Mouse (Mus musculus): ENCODE data around the gene Lurap1. TPM values are rescaled to one million over a fixed set of nuclear protein-coding genes. Genes with fewer than 3 reads are reported as not detected.

Lurap1 gene
- 2.2 and 2.6 TPM in 2 replicates for polyA plus RNA-seq (2015; fragmentation: Nextera tagmentation; extraction: Ambion mirVana)

DNA sequence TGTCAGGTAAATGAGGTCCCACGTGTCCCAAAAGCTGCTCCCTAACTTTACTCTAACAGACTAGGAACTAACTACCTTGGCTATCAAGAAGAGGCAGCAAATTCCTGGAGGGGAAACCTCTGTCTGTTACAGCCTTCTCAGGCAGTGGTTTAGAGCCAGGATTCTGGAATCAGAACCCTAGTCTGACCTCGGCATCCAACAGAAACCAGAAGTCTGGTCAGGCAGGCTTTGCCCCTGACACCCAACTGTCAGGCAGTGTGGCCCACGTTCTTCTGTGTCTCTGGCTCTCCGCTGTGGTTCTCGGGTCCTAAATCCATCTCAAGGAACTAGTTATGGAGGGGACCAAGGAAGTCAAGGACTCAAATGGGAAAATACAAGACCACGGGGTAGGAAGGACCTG is at the start of gene Lurap1:
Gene Lurap1 (minus strand): TSS at position 101 of the 400 bp plus-strand sequence.
- WGBS: 75% methylated on average over 6 of the region's 6 CpGs
- peak within 1 kb of the TSS; percentile 75 for H3K4me3 ChIP-seq
- peak within 1 kb of the TSS; percentile 90 for H3K9ac ChIP-seq
- peak within 1 kb of the TSS; percentile 55 for H3K4me2 ChIP-seq
- H3K27ac ChIP-seq: peak within 1 kb of the TSS; percentile 87
- no peak for ATAC-seq (replicated peaks)
- H3K4me1 ChIP-seq: peaks cover 14% of the 10 kb centered on the region
- H3K36me3 ChIP-seq (replicated peaks): peaks cover 33% of the 10 kb centered on the region
- no peaks in the 10 kb centered on the region for H3K9me3 ChIP-seq
- H3K27me3 ChIP-seq (replicated peaks): no peaks in the 10 kb centered on the region

DNA sequence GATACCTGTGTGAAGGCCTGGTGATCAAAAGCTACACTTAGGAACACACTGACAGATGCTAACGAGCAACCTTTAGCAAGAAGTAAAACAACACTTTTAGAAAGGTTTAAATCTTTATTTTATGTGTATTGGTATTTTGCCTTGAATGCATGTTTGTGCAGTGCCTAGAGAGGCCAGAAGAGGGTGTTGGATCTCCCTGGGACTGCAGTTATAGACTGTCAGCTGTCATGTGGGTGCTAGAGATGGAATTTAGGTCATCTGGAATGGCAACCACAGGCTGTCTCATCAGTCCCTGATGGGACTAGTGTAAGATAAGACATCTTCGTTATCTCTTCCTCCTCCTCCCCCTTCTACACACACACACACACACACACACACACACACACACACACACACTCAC is 47.3 kb upstream of the Lurap1 start:
- no peaks in the 10 kb centered on the region for H3K27me3 ChIP-seq (replicated peaks)
- no peak overlapping the region for H3K9ac ChIP-seq
- no peak for ATAC-seq (replicated peaks)
- H3K36me3 ChIP-seq (replicated peaks): no peaks in the 10 kb centered on the region
- no peak overlapping the region for H3K4me2 ChIP-seq
- H3K4me1 ChIP-seq: no peaks in the 10 kb centered on the region
- H3K27ac ChIP-seq: no peak overlapping the region
- H3K4me3 ChIP-seq: no peak overlapping the region
- H3K9me3 ChIP-seq: no peaks in the 10 kb centered on the region
- 79% methylated on average over 2 of the region's 2 CpGs for WGBS

- Histone ChIP-seq H3K27ac (no peak overlapping the region), H3K9ac (no peak overlapping the region), H3K4me3 (no peak overlapping the region), H3K4me1 (no peaks in the 10 kb centered on the region), H3K4me2 (no peak overlapping the region), H3K27me3 (replicated peaks) (no peaks in the 10 kb centered on the region), H3K36me3 (replicated peaks) (no peaks in the 10 kb centered on the region), H3K9me3 (no peaks in the 10 kb centered on the region)
- ATAC-seq (replicated peaks): no peak
- 73% methylated on average over 9 of the region's 9 CpGs for WGBS
Observed at GRCm38 (mm10) chr4:116193583-116194383, 42.6 kb upstream of the Lurap1 start.

- Histone ChIP-seq H3K36me3 (replicated peaks) (no peaks in the 10 kb centered on the region), H3K4me2 (no peak overlapping the region), H3K27me3 (replicated peaks) (no peaks in the 10 kb centered on the region), H3K4me3 (no peak overlapping the region), H3K9ac (no peak overlapping the region), H3K4me1 (no peaks in the 10 kb centered on the region), H3K9me3 (no peaks in the 10 kb centered on the region), H3K27ac (no peak overlapping the region)
- WGBS: 79% methylated on average over 4 of the region's 4 CpGs
- no peak for ATAC-seq (replicated peaks)
Observed at GRCm38 (mm10) chr4:116192286-116192835, 41.2 kb upstream of the Lurap1 start.

DNA sequence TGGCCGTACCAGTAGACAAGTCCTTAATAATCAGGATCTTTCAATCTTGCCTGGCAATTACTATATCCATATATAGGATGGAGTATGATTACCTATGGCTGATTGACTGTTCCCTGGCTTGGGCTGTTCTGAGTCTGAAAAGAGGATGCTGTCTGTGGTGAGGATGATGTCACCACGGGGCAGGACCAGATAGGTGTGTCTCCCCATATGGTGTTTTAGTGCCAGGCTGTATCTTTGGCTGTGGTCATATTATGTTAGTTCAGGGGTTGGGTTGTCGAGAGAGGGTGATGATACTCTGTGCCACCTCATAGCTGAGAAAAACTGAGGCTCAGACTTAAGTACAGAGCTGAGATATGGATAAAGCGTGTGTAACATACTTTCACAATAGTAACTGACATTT is 33.9 kb upstream of the Lurap1 start:
- WGBS: 91% methylated on average over 4 of the region's 4 CpGs
- peaks cover 7% of the 10 kb centered on the region for H3K4me1 ChIP-seq
- H3K27me3 ChIP-seq (replicated peaks): no peaks in the 10 kb centered on the region
- H3K4me2 ChIP-seq: no peak overlapping the region
- H3K9ac ChIP-seq: no peak overlapping the region
- no peaks in the 10 kb centered on the region for H3K36me3 ChIP-seq (replicated peaks)
- no peak for ATAC-seq (replicated peaks)
- H3K27ac ChIP-seq: no peak overlapping the region
- H3K4me3 ChIP-seq: no peak overlapping the region
- H3K9me3 ChIP-seq: no peaks in the 10 kb centered on the region

- WGBS: 1% methylated on average over 12 of the region's 12 CpGs
- Histone ChIP-seq H3K36me3 (replicated peaks) (no peaks in the 10 kb centered on the region), H3K9me3 (no peaks in the 10 kb centered on the region), H3K27ac (peak overlapping the region; percentile 48; the same call in 1 of the 2 replicates), H3K4me3 (peak overlapping the region; percentile 15), H3K4me1 (peaks cover 7% of the 10 kb centered on the region), H3K9ac (no peak overlapping the region), H3K4me2 (peak overlapping the region; percentile 41), H3K27me3 (replicated peaks) (no peaks in the 10 kb centered on the region)
- no peak for ATAC-seq (replicated peaks)
Observed at GRCm38 (mm10) chr4:116182745-116183144, 31.6 kb upstream of the Lurap1 start.

- Histone ChIP-seq H3K4me2 (no peak overlapping the region), H3K4me1 (peaks cover 7% of the 10 kb centered on the region), H3K9me3 (no peaks in the 10 kb centered on the region), H3K36me3 (replicated peaks) (no peaks in the 10 kb centered on the region), H3K4me3 (no peak overlapping the region), H3K27me3 (replicated peaks) (no peaks in the 10 kb centered on the region), H3K27ac (no peak overlapping the region), H3K9ac (no peak overlapping the region)
- no peak for ATAC-seq (replicated peaks)
- WGBS: 31% methylated on average over 3 of the region's 3 CpGs
Observed at GRCm38 (mm10) chr4:116182079-116182478, 30.9 kb upstream of the Lurap1 start.

DNA sequence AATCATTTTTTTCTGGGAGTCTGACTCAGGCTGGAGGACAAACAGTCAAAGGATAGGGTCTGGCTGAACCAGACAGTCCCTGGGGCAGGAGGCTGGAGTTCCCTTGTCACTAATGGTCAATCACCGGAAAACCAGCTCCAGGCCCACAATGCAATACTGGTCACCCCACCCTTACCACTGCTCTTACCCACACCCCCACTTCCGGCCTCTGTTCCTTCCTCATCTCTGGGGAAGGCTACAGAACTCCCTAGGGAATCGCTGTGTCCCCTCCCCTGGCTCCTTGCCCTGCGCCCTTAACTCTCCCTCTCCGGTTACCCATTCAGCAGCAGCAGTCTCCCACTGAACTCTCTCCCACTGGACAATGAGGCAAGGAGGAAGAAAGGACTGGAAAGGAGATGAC is 26.0 kb upstream of the Lurap1 start:
- peak overlapping the region; percentile 31; the same call in 1 of the 2 replicates for H3K4me2 ChIP-seq
- no peak overlapping the region for H3K9ac ChIP-seq
- no peak for ATAC-seq (replicated peaks)
- H3K4me3 ChIP-seq: no peak overlapping the region
- 26% methylated on average over 5 of the region's 5 CpGs for WGBS
- H3K36me3 ChIP-seq (replicated peaks): no peaks in the 10 kb centered on the region
- no peak overlapping the region for H3K27ac ChIP-seq
- no peaks in the 10 kb centered on the region for H3K9me3 ChIP-seq
- peaks cover 18% of the 10 kb centered on the region for H3K4me1 ChIP-seq
- H3K27me3 ChIP-seq (replicated peaks): no peaks in the 10 kb centered on the region

- WGBS: 23% methylated on average over 9 of the region's 10 CpGs
- Histone ChIP-seq H3K27me3 (replicated peaks) (no peaks in the 10 kb centered on the region), H3K27ac (0 out of 2 replicates have a peak overlapping the region, but pooled peaks have one; percentile 10), H3K4me3 (no peak overlapping the region), H3K9me3 (no peaks in the 10 kb centered on the region), H3K9ac (no peak overlapping the region), H3K4me1 (peaks cover 18% of the 10 kb centered on the region), H3K36me3 (replicated peaks) (no peaks in the 10 kb centered on the region), H3K4me2 (peak overlapping the region; percentile 31)
- ATAC-seq (replicated peaks): peak; percentile 80
Observed at GRCm38 (mm10) chr4:116176543-116176988, 25.4 kb upstream of the Lurap1 start.

DNA sequence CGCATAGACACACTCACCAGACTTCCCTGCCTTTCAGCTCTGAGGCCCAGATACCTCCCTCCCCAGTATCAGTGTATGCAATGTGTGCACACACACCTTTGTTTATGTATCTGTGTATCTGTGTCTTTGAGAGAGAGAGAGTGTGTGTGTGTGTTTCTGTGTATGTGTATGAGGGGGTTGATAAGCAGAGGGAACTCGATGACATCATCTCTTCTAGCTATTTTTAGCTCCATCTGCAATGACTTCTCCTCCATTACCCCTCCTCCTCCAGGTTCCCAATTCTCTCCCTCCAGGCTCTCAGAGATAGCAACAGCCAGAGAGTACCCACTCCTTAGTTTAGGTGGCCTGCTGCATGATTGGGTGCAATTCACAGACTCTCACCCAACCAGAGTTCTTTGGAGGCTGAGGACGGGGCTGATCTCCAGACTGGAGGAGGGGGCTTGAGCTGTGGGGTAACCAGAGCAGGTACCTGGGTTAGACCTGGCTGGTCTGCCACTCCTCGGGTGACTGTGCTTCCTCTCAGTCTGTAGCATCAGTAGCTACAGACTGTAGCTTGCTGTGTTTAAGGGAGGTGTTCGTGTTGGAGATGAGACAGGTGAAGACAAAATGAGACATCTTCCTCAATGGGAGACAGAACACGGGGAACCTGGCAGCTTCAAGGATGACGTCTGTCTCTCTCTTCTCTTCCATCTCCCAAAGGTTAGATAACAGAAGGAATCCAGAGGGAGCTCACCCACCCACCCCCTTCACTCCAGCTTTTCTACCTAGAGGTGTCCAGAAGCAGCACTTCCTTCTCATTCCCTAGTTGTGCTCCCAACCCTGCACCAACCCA is 24.8 kb upstream of the Lurap1 start:
- H3K9me3 ChIP-seq: no peaks in the 10 kb centered on the region
- peak overlapping the region; percentile 26; the same call in 1 of the 2 replicates for H3K27ac ChIP-seq
- peak overlapping the region; percentile 31; the same call in 1 of the 2 replicates for H3K4me2 ChIP-seq
- no peaks in the 10 kb centered on the region for H3K36me3 ChIP-seq (replicated peaks)
- WGBS: 74% methylated on average over 7 of the region's 7 CpGs
- peak; percentile 57 for ATAC-seq (replicated peaks)
- no peak overlapping the region for H3K4me3 ChIP-seq
- no peaks in the 10 kb centered on the region for H3K27me3 ChIP-seq (replicated peaks)
- no peak overlapping the region for H3K9ac ChIP-seq
- peaks cover 18% of the 10 kb centered on the region for H3K4me1 ChIP-seq

DNA sequence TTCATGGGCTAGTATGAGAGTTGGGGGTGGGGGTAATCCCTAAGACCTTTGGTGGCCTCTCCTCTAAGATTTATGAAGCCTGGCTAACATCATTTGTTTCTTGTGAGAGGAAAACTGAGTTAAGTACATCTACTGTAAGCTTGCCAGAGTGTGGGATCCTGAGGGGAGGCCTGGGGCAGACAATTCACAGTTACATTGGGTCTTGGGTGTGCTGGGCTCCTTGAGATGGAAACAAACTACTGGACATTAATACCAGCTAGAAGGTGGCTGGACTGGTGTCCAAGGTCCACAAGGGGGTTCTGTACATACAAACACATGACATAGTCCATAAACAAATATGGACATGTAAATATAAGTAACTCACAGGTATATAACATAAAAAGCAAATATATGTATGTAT is 24.0 kb upstream of the Lurap1 start:
- H3K4me1 ChIP-seq: peaks cover 18% of the 10 kb centered on the region
- no peaks in the 10 kb centered on the region for H3K9me3 ChIP-seq
- H3K27ac ChIP-seq: no peak overlapping the region
- H3K4me2 ChIP-seq: no peak overlapping the region
- no peak overlapping the region for H3K9ac ChIP-seq
- ATAC-seq (replicated peaks): no peak
- no peak overlapping the region for H3K4me3 ChIP-seq
- H3K27me3 ChIP-seq (replicated peaks): no peaks in the 10 kb centered on the region
- no peaks in the 10 kb centered on the region for H3K36me3 ChIP-seq (replicated peaks)

DNA sequence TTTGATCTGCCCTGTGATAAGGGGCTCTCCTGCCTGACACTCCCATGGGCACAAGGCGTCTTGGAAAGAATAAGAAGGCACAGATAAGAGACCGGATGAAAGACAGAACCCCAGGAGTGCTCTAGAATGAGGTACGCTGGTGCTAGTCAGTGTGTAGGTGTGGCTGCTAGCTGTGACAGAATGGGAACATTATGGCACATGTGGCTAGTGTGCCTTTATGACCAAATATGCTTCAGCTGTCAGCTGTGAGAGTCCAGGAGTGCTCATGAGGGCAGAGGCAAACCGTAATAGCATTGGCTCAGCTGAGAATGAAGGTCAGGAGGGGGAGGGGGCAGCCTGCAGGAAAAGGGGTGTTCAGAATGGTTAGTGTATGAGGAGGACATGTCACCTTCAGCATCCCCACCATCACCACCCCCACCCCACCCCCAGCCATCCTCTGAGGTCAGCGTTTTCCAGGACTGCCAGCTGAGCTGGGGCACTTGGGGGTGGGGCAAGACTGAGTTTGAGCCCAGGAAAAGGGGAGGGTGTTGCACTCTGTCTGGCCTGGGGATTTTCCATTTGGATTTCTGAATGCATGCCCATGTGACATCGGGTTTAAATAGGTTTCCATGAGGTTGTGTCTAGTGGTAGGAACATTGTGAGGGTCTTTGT is 23.5 kb upstream of the Lurap1 start:
- no peaks in the 10 kb centered on the region for H3K27me3 ChIP-seq (replicated peaks)
- no peak overlapping the region for H3K4me3 ChIP-seq
- 40% methylated on average over 6 of the region's 6 CpGs for WGBS
- no peak overlapping the region for H3K9ac ChIP-seq
- H3K9me3 ChIP-seq: no peaks in the 10 kb centered on the region
- H3K36me3 ChIP-seq (replicated peaks): no peaks in the 10 kb centered on the region
- H3K4me2 ChIP-seq: no peak overlapping the region
- no peak overlapping the region for H3K27ac ChIP-seq
- H3K4me1 ChIP-seq: peaks cover 18% of the 10 kb centered on the region
- ATAC-seq (replicated peaks): no peak

Measured in midbrain, embryonic 15.5 days (tissue).